In the genomic region with DNA sequence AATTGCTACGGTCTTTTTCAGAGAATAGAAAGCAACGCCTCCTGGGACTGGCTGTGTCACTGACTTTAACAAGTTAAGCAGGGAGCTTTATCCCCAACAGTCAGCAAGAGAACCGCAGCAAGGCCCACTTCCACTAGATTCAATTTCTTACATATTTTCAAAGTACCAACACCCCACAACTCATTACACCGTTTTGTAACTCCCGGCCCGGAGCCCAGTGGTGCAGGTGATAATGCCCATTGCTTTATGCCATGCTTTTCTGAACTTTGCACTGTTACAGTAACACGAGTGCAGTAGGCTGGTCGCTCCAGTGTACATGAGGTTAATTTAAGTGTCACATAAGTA, we compare ENCODE assay signal across 13 mouse cellular contexts. TPM values are rescaled to one million over a fixed set of nuclear protein-coding genes. Genes with fewer than 3 reads are reported as not detected.
DNase-seq lines count a peak whose midpoint lies in the region; ATAC-seq and TF ChIP-seq lines count a peak whose summit lies in the region.
"Had no signal": no experiment of that assay in that cellular context is flagged by ENCODE, and none has a peak within 500 bp of the region (broad histone marks: within the 10 kb centered on the region; RNA-seq: fewer than 3 reads in every experiment).

No protein-coding gene starts in this region.

- peaks cover 70% of the 10 kb centered on the region for H3K4me1 ChIP-seq in megakaryocyte, embryonic 14.5 days
- peaks cover 18% of the 10 kb centered on the region for H3K4me1 ChIP-seq in intestine, embryonic 15.5 days (replicated peaks)
- peaks cover 19% of the 10 kb centered on the region for H3K4me1 ChIP-seq in liver, postnatal 0 days (ENCODE audit: insufficient read depth)

- DNase-seq in embryo, embryonic 10.5 days (ENCODE audit: low spot score), result peak; percentile 14
- DNase-seq in embryo, embryonic 10 days (ENCODE audit: low spot score), result no peak
- no peak for DNase-seq in liver, postnatal 0 days
- no peak for DNase-seq in spleen, postnatal 36 days (ENCODE audit: low spot score in 2 of 2)
- no peak for DNase-seq in cerebellum, postnatal 36 days
- DNase-seq: adrenal gland, adult 8-10 months; kidney, postnatal 25 days had no signal

- TF ChIP-seq EP300 in liver, postnatal 0 days (IDR thresholded peaks at IDR 0.05; ENCODE audit: low read depth), result no peak

- H3K9ac ChIP-seq in intestine, embryonic 15.5 days, result no peak overlapping the region
- no peak overlapping the region for H3K9ac ChIP-seq in liver, postnatal 0 days (replicated peaks)

- H3K27me3 ChIP-seq in megakaryocyte, embryonic 14.5 days (replicated peaks), result no peaks in the 10 kb centered on the region
- H3K27me3 ChIP-seq in intestine, embryonic 15.5 days (replicated peaks), result peaks cover 23% of the 10 kb centered on the region
- H3K27me3 ChIP-seq in liver, postnatal 0 days (ENCODE audit: insufficient read depth, low read length), result peaks cover 35% of the 10 kb centered on the region

- TF ChIP-seq CTCF in liver, postnatal 0 days (IDR thresholded peaks at IDR 0.05; ENCODE audit: low read depth), result no peak

- no peak overlapping the region for H3K27ac ChIP-seq in intestine, embryonic 15.5 days
- no peak overlapping the region for H3K27ac ChIP-seq in liver, postnatal 0 days (ENCODE audit: low read depth)
- H3K27ac ChIP-seq: limb, embryonic 12.5 days had no signal

- WGBS in intestine, embryonic 15.5 days, result 59% methylated on average over 8 of the region's 8 CpGs
- WGBS in liver, postnatal 0 days (ENCODE audit: insufficient replicate concordance), result 40% methylated on average over 8 of the region's 8 CpGs

- H3K9me3 ChIP-seq in megakaryocyte, embryonic 14.5 days, result no peaks in the 10 kb centered on the region
- no peaks in the 10 kb centered on the region for H3K9me3 ChIP-seq in intestine, embryonic 15.5 days
- no peaks in the 10 kb centered on the region for H3K9me3 ChIP-seq in liver, postnatal 0 days (ENCODE audit: low read length)
- H3K9me3 ChIP-seq: limb, embryonic 12.5 days had no signal

- H3K4me2 ChIP-seq in intestine, embryonic 15.5 days (replicated peaks), result peak overlapping the region; percentile 99
- H3K4me2 ChIP-seq in liver, postnatal 0 days (ENCODE audit: low read depth, low read length), result peak overlapping the region; percentile 95; the same call in 1 of the 2 replicates

- no peak for ATAC-seq in megakaryocyte, adult 5-6 weeks (ENCODE audit: poor library complexity, severe bottlenecking)
- no peak for ATAC-seq in intestine, embryonic 15.5 days
- ATAC-seq in liver, postnatal 0 days, result no peak

- peaks cover 49% of the 10 kb centered on the region for H3K36me3 ChIP-seq in megakaryocyte, embryonic 14.5 days (replicated peaks; ENCODE audit: low read length)
- H3K36me3 ChIP-seq in intestine, embryonic 15.5 days, result no peaks in the 10 kb centered on the region
- peaks cover 2% of the 10 kb centered on the region; the same call in 1 of the 2 replicates for H3K36me3 ChIP-seq in liver, postnatal 0 days (replicated peaks; ENCODE audit: insufficient read depth, low read length)

- H3K4me3 ChIP-seq in megakaryocyte, embryonic 14.5 days (replicated peaks), result peak overlapping the region; percentile 94
- H3K4me3 ChIP-seq in intestine, embryonic 15.5 days (replicated peaks), result no peak overlapping the region
- H3K4me3 ChIP-seq in liver, postnatal 0 days (ENCODE audit: low read depth, low read length), result no peak overlapping the region

RNA-seq across cellular contexts. Expression of gene Gp5, which starts 0.4 kb away (rescaled TPM):
- polyA plus RNA-seq in megakaryocyte, embryonic 14.5 days (2012; ENCODE audit: insufficient read depth, low replicate concordance), result 1,707 and 3,704 TPM in 2 replicates
- 0.07 and 0.38 TPM in 2 replicates for total RNA-seq in megakaryocyte, adult 5-6 weeks (2015)
- total RNA-seq in megakaryocyte, adult 5-6 weeks (2017), result not detected in 2 replicates
- polyA plus RNA-seq in intestine, embryonic 15.5 days (2015; fragmentation: Nextera tagmentation; extraction: Ambion mirVana), result 0.46 and 0.59 TPM in 2 replicates
- 17.5 and 17.7 TPM in 2 replicates for polyA plus RNA-seq in liver, postnatal 0 days (2015; fragmentation: Nextera tagmentation; extraction: Ambion mirVana)

RNA-seq across cellular contexts. Expression of gene Lrrc15, which starts 27.1 kb away (rescaled TPM):
- 0.11 TPM in 1 of 2 replicates, not detected in the other for polyA plus RNA-seq in megakaryocyte, embryonic 14.5 days (2012; ENCODE audit: insufficient read depth, low replicate concordance)
- not detected in 2 replicates for total RNA-seq in megakaryocyte, adult 5-6 weeks (2015)
- total RNA-seq in megakaryocyte, adult 5-6 weeks (2017), result not detected in 2 replicates
- polyA plus RNA-seq in intestine, embryonic 15.5 days (2015; fragmentation: Nextera tagmentation; extraction: Ambion mirVana), result 0.43 and 0.44 TPM in 2 replicates
- 0.11 TPM in 2 replicates for polyA plus RNA-seq in liver, postnatal 0 days (2015; fragmentation: Nextera tagmentation; extraction: Ambion mirVana)

RNA-seq across cellular contexts. Expression of gene Cpn2, which starts 42.8 kb away (rescaled TPM):
- not detected in 2 replicates for polyA plus RNA-seq in megakaryocyte, embryonic 14.5 days (2012; ENCODE audit: insufficient read depth, low replicate concordance)
- total RNA-seq in megakaryocyte, adult 5-6 weeks (2015), result not detected in 2 replicates
- total RNA-seq in megakaryocyte, adult 5-6 weeks (2017), result not detected in 2 replicates
- polyA plus RNA-seq in intestine, embryonic 15.5 days (2015; fragmentation: Nextera tagmentation; extraction: Ambion mirVana), result 0.19 and 0.20 TPM in 2 replicates
- polyA plus RNA-seq in liver, postnatal 0 days (2015; fragmentation: Nextera tagmentation; extraction: Ambion mirVana), result 10.9 and 12.0 TPM in 2 replicates
- total RNA-seq: layer of hippocampus, postnatal 14 days had no signal
- polyA plus RNA-seq: limb, embryonic 12.5 days; neural tube, embryonic 14.5 days had no signal

Comparison
In these comparisons a context has a peak if more than half of its experiments do, and no peak if none do; other contexts are left out.
1. RNA of gene Gp5, which starts 0.4 kb away (polyA plus RNA-seq): 1,707 to 3,704 TPM in megakaryocyte, embryonic 14.5 days; 17.5 to 17.7 TPM in liver, postnatal 0 days and 0.46 to 0.59 TPM in intestine, embryonic 15.5 days; every median in the first group is over 10 times any median in the second.